Mouse (Mus musculus): ENCODE measurements around the gene Spin2-ps6. TPM values are rescaled to one million over a fixed set of nuclear protein-coding genes. Genes with fewer than 3 reads are reported as not detected.
"Not testable (repeated sequence)": the region's sequence is repeated elsewhere in the genome, so short reads cannot be mapped to it uniquely, and the experiment has no call there.

Spin2-ps6 gene
- total RNA-seq (2021): not detected in 2 replicates
- long read RNA-seq, experiment 1: 0 reads
- long read RNA-seq, experiment 2: 0 reads

DNA sequence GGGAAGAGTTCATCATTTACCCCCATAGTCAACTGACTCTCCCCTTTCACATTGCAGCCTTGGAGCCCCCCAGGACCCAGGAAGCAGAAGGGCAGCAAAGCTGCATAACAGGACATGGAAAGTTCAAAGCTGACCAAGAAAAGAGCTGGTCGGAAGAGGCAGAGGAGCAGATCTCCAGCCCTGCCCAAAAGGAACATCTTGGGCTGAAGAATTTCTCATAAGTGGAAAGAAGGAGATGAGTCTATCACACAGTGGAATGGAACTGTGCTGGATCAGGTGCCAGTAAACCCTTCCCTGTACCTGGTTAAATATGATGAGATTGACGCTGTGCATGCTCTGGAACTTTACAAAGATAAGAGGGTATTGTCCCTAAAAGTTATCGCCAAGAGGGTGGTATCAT is at the start of gene Spin2-ps6:
Spin2-ps6 (plus strand) TSS at position 301 of the 400 bp plus-strand sequence.
- DNase-seq: not testable (repeated sequence)

Other genes with a start within 250 kb of the Spin2-ps6 start
- not detected in 2 replicates for gene Btbd35f12, start 78.5 kb downstream of the Spin2-ps6 start, total RNA-seq (2021)